Mouse (Mus musculus) CH12.LX (cell line): ENCODE data around the gene Itpk1.

Experiments used
- CTCF ChIP-seq, 2 experiments: IDR thresholded peaks in 1 of 2; conservative IDR thresholded peaks in 1 of 2; 2 replicates each; pipeline ENCODE4 v1.5.1; 2011 to 2012; ENCODE audit warnings: low read depth in 2 of 2, low read length in 2 of 2, improper control_type of control experiment in 1 of 2, inconsistent platforms in 1 of 2, mild to moderate bottlenecking in 1 of 2, moderate library complexity in 1 of 2
- ELF1 ChIP-seq: IDR thresholded peaks from 2 replicates; pipeline ENCODE4 v1.6.1; 2014; ENCODE audit warnings: low read depth, mild to moderate bottlenecking, inconsistent platforms, low read length, improper control_type of control experiment
- EP300 ChIP-seq: IDR thresholded peaks from 2 replicates; pipeline ENCODE4 v1.6.1; 2011; ENCODE audit warnings: low read length, improper control_type of control experiment
- IRF4 ChIP-seq: IDR thresholded peaks from 2 replicates; pipeline ENCODE4 v1.6.1; 2014; ENCODE audit warnings: low read depth, mild to moderate bottlenecking, inconsistent platforms, low read length, improper control_type of control experiment
- MEF2A ChIP-seq: IDR thresholded peaks from 2 replicates; pipeline ENCODE4 v1.6.1; 2014; ENCODE audit warnings: low read depth, mild to moderate bottlenecking, inconsistent platforms, low read length, improper control_type of control experiment, borderline replicate concordance
- POLR2A ChIP-seq: IDR thresholded peaks from 2 replicates; pipeline ENCODE4 v1.6.1; 2011; ENCODE audit warnings: low read depth, mild to moderate bottlenecking, improper control_type of control experiment, low read length
- RAD21 ChIP-seq: IDR thresholded peaks from 2 replicates; pipeline ENCODE4 v1.6.1; 2011; ENCODE audit warnings: low read depth, mild to moderate bottlenecking, low read length, improper control_type of control experiment, moderate library complexity
- ZC3H11A ChIP-seq: IDR thresholded peaks from 2 replicates; pipeline ENCODE4 v1.6.1; 2012; ENCODE audit warnings: low read depth, mild to moderate bottlenecking, inconsistent platforms, low read length, improper control_type of control experiment
- ZMIZ1 ChIP-seq: IDR thresholded peaks from 2 replicates; pipeline ENCODE4 v1.6.1; 2012; ENCODE audit warnings: low read depth, mild to moderate bottlenecking, inconsistent platforms, low read length, improper control_type of control experiment
- ZNF384 ChIP-seq: IDR thresholded peaks from 2 replicates; pipeline ENCODE4 v1.6.1; 2012; ENCODE audit warnings: low read depth, low read length, improper control_type of control experiment, inconsistent platforms

GRCm38 (mm10) chr12:102627545-102627944 lies 77.2 kb downstream of the Itpk1 start:
- TF ChIP-seq EP300 = no peak
- no peak for TF ChIP-seq IRF4
- no peak for TF ChIP-seq POLR2A
- TF ChIP-seq RAD21 = no peak
- TF ChIP-seq CTCF (conservative IDR thresholded peaks at IDR 0.05 in 1 of 2, IDR thresholded peaks at IDR 0.05 in 1 of 2; ENCODE audit: low read depth in 2 of 2, low read length in 2 of 2) = no peak
- TF ChIP-seq ZC3H11A = no peak
- TF ChIP-seq ZNF384 = no peak
- no peak for TF ChIP-seq MEF2A
- no peak for TF ChIP-seq ZMIZ1
- TF ChIP-seq ELF1 = no peak
